Mouse (Mus musculus) hindbrain, embryonic 16.5 days (tissue): Measurements from ENCODE around the gene Slc12a7. TPM values are rescaled to one million over a fixed set of nuclear protein-coding genes. Genes with fewer than 3 reads are reported as not detected.

Experiments used
- polyA plus RNA-seq: library from polyadenylated mRNA; unstranded; fragments of >200 nt; fragmentation: Nextera tagmentation; extraction: Ambion mirVana; gene quantifications from 2 replicates; pipeline ENCODE4 v1.2.1, GENCODE M21; 2015

Gene Slc12a7
- polyA plus RNA-seq, 1 experiment from 2014 or later: 7.7 TPM

Other genes with a start within 250 kb of the Slc12a7 start
- gene Slc6a3, start 196.3 kb upstream of the Slc12a7 start, polyA plus RNA-seq: 0.49 and 0.56 TPM in 2 replicates
- 133 and 138 TPM in 2 replicates for gene Clptm1l, start 129.1 kb upstream of the Slc12a7 start, polyA plus RNA-seq
- 5.6 and 6.1 TPM in 2 replicates for gene Tert, start 106.2 kb upstream of the Slc12a7 start, polyA plus RNA-seq
- not detected in 2 replicates for gene Slc6a18, start 55.1 kb upstream of the Slc12a7 start, polyA plus RNA-seq
- gene Slc6a19, start 28.2 kb upstream of the Slc12a7 start, polyA plus RNA-seq: 0.21 and 0.50 TPM in 2 replicates
- gene Nkd2, start 114.5 kb downstream of the Slc12a7 start, polyA plus RNA-seq: 16.9 and 18.2 TPM in 2 replicates
- 11.5 and 12.2 TPM in 2 replicates for gene Trip13, start 204.7 kb downstream of the Slc12a7 start, polyA plus RNA-seq
- 78.4 and 86.8 TPM in 2 replicates for gene Brd9, start 204.7 kb downstream of the Slc12a7 start, polyA plus RNA-seq
- gene Zdhhc11, start 230.8 kb downstream of the Slc12a7 start, polyA plus RNA-seq: not detected in 2 replicates